Mouse (Mus musculus): ENCODE results near the gene Orai2. TPM values are rescaled to one million over a fixed set of nuclear protein-coding genes. Genes with fewer than 3 reads are reported as not detected.
"Not testable (repeated sequence)": the region's sequence is repeated elsewhere in the genome, so short reads cannot be mapped to it uniquely, and the experiment has no call there.

Orai2 gene
- total RNA-seq, 2 experiments from 2014 or later, result 57.1 to 60.1 TPM

DNA sequence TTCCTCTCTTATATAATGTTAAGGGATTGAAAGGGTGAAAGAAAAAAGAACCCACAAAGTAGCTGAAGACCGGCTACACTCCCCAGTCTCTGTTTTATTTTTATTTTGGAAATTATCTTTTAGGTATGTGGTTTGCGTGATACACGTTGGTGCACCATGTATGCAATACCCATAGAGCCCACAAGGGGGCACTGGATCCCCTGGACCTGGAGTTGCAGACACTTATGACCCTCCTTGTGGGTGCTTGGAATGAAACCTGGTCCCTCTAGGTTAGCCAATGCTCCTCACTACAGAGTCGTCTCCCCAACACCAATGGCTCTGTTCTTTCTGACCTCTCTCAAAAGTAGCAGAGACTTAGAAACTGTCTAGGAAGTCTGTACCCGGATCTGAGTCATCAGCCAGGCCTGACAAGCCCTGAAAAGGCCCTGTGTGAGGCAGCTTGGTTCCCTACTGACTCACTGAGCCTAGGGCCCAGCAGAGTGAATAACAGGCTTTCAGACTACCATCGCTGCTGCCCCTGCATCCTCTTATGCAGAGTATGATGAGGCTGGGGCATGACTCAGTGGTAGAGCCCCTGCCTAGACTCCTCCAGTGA, 27.3 kb downstream of the Orai2 start:
- intact Hi-C loops (cut with DNase I), result no loop called here

DNA sequence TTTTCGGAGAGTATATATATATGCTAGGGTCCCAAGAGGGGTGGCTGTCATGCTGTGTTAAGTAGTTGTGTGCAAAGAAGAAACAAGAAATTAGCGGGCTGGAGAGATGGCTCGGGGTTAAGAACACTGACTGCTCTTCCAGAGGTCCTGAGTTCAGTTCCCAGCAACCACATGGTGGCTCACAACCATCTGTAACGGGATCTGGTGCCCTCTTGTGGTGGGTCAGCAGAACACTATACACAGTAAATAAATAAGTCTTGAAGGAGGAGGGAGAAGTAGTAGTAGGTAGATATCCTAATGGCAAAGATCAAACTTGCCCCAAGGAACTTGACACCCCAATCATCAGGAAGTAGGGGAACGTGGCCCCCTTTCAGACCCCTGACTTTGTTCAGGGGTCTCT, 27.8 kb downstream of the Orai2 start:
- intact Hi-C loops (cut with DNase I), result loop anchor here (1.0 kb wide), 1 partner anchor 10 kb away; no protein-coding TSS in a partner anchor
- DNase-seq (ENCODE audit: low spot score in 2 of 2), result no peak

More for the DNA sequence above, 27.3 kb downstream of the Orai2 start:
- DNase-seq (ENCODE audit: low spot score in 2 of 2), result no peak

DNA sequence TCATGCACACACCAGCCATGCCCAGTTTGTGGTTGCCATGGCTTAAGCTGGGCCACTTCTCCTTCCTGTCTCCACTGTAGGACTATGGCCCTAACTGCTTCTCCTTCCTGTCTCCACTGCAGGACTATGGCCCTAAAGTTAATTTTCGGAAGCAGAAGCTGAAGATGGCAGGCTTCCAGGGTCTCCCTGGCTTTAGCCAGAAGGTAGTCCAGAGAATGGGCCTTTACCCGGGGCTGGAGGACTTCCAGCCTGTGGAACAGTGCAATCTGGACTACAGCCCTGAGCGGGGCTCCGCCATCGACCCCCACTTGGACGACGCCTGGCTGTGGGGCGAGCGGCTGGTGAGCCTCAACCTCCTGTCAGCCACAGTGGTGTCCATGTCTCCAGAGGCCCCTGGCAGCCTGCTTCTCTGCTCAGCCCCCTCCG, 30.4 kb downstream of the Orai2 start:
- DNase-seq (ENCODE audit: low spot score in 2 of 2), result peak in 1 of 2 experiments; percentile 29
- intact Hi-C loops (cut with DNase I), result no loop called here

DNA sequence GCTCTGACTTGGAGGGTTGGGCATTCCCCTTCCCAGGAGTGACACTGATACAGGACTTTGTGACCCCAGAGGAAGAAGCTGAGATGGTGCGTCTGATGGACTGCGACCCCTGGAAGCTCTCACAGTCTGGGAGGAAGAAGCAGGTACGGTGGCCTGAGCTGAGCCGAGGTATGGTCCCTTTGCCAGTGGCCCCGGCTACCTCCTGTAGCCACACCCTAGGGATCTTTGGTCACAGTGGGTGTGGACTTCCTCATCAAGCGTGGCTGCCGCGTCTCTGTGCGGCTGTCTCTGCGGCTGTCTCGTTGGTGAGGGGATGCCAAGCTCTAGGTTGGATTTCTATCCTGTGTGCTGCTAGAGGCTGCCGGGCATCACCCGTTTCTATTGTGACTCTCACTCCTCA, 31.1 kb downstream of the Orai2 start:
- DNase-seq (ENCODE audit: low spot score in 2 of 2), result no peak
- intact Hi-C loops (cut with DNase I), result no loop called here

DNA sequence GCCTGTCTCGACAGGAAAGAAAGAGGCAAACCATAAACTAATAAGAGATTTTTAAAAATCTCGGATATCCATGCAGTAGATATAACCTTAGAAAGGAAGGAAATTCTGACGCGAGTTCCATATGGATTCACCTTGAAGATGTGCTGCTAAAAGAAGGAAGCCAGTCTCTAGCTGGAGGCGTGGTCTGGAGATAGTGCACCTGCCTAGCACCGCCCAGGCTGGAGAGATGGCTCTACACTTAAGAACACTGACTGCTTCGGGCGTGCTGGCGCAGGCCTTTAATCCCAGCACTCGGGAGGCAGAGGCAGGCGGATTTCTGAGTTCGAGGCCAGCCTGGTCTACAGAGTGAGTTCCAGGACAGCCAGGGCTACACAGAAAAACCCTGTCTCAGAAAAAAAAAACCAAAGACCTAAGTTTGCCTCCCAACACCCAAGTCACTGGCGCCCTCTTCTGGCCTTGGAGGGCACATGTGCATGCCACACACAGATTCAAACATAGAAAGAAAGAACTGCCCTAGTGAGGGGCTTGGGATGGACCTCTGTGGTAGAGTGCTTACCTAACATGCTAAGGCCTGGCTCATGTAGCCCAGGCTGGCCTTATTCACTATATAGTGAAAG, 32.7 kb downstream of the Orai2 start:
- DNase-seq (ENCODE audit: low spot score in 2 of 2), result no peak
- intact Hi-C loops (cut with DNase I), result loop anchor here (2.0 kb wide), 2 partner anchors 33 to 49 kb away; partner anchors contain the start of gene Orai2

DNA sequence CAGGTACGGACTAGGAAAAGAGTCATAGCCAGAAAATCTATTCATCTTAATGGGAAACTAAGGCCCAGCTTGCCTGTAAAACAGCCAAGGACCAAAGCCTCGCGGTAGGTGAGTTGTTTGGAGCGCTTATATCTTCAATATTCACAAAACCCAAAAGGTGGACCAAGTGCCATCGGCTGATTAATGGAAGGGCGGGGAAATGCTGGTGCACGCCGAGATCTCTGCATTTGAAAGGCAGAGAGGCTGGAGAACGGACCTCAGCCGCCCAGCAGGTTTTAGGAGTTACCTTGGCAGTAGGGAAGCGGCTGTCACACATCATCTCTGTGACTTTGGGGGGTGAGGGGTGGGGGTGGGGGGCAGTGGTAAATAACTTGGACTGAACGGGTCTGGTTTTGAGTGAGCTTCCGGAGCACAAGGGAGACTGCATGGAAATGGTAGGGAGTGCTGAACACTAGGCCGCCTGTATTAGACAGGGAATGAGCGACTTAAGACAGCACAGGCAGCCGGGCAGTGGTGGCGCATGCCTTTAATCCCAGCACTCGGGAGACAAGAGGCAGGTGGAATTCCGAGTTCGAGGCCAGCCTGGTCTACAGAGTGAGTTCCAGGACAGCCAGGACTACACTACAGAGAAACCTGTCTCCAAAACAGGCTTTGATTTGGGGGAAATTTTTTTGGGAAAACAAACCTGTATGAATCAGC, 34.1 kb downstream of the Orai2 start:
- intact Hi-C loops (cut with DNase I), result loop anchor here (1.0 to 2.0 kb wide), 3 partner anchors 20 to 50 kb away; partner anchors contain the start of genes Orai2 and Polr2j
- no peak for DNase-seq (ENCODE audit: low spot score in 2 of 2)

DNA sequence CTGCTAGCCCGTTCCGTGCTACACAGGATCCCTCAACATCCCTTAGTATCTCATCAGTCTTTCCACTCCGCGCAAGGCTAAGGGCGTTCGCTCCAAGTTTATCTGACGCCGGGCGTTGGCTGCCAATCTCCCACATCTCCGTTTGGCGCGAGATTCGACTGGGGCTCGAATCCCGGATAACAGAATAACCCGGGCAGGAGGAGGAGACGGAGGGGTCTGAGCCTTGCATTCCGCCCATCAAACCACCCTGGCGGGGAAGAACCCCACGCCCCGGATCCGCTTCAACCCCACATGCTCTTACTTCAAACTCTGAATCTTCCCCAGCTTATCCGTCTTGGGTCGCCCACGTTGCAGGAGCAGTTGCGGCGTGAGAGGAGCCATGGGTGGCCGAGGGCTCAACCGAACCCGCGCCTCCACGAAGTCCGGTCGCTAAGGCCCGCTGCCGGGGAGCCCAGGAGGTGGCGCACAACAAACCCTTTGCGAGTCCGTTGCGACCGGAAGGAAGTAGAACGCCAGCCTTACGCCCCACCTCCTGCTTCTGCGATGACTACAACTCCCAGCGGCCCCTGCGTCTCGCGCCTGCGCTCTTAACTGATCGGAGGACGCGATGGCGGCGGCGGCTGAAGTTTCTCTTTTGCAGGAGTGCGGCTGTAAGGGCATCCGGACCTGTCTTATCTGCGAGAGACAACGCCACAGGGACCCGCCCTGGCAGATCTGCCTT, 34.8 kb downstream of the Orai2 start, which contains the start of the genes Lrwd1 and Alkbh4:
Lrwd1 (minus strand) TSS at position 504 of the 721 bp plus-strand sequence.
Alkbh4 (plus strand) TSS at position 576 of the 721 bp plus-strand sequence.
- peak; percentile 94 to 98 for DNase-seq (ENCODE audit: low spot score in 2 of 2)

DNA sequence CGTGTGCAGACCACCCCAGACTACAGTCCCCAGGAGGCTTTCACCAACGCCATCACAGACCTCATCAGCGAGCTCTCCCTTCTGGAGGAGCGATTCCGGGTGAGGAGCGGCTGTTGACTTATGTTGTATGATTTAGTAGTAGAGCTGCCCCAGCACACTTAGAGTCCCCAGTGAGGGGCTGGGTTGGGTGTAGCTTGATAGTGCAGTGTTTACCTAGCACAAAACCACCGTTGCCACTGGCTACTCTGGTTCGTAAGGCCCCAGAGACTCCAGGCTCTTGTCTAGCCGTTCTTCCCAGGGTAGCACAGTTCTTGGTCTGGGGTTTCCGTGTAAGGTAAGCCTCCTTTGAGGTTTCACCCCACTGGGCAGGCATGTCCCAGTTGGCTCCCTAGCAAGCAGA, 48.3 kb downstream of the Orai2 start:
- intact Hi-C loops (cut with DNase I), result no loop called here
- no peak for DNase-seq (ENCODE audit: low spot score in 2 of 2)

More for the DNA sequence above, 34.8 kb downstream of the Orai2 start, which contains the start of the genes Lrwd1 and Alkbh4:
- intact Hi-C loops (cut with DNase I), result loop anchor here (1.0 to 2.0 kb wide), 3 partner anchors 19 to 51 kb away; partner anchors contain the start of genes Orai2 and Polr2j

DNA sequence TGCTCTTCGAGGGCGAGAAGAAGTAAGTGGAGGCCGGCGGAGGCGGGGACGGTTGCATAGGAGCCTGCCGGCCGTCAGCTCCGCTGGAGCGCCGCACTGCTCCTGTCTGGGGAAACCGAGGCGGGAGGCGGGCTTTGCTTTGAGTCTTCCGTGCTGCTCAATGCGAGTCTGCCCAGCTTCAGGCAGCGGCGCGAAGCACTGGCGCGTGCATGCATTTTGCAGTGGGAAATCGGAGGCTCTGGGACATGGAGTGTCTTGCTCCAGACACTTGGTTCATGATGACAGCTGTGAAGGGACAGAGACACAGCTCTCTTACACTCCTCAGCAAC, 53.8 kb downstream of the Orai2 start:
- no peak for DNase-seq (ENCODE audit: low spot score in 2 of 2)
- intact Hi-C loops (cut with DNase I), result loop anchor here (1.0 kb wide), 1 partner anchor 20 kb away; the partner anchor contains the start of genes Alkbh4 and Lrwd1

DNA sequence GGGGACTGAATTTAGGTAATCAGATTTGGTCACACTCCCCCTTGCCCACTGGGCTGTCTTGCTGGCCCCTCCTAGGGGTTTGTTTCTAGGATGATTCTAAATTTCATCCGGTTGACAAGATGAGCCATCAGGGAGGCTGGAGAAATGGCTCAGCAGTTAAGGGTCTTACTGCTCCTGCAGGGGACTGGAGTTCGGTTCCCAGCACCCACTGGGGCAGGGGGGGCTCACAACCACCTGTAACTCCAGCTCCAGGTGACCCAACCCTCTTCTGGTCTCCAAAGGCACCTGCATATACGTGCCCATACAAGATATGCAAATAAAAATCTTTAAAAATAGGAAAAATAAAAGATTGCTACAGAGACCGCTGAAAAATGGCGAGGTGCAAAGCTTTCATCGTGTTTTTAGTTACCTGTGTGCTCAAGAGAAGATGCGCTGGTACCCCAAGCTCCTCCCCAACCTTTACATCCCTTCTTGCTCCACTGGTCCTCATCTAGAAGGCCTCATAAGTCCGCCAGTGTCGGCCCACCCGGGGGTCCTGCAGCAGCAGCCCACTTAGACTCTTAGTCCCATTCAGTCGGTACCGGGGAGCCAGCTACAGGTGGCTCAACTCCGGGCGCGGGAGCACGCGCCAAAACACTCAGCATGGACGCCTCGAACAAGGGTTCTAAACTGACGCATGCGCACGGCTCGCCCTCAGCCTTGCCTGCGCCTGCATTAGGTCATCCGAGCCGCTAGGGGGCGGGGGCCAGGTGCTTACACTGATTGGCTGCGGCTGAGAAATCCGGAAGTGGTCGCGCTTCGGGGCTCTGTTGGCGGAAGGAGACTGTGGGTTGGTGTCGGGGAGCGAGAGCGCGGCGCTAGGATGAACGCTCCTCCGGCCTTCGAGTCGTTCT, 54.4 kb downstream of the Orai2 start, which contains the start of gene Polr2j:
Polr2j (plus strand) TSS at position 741 of the 893 bp plus-strand sequence.
- intact Hi-C loops (cut with DNase I), result loop anchor here (1.0 kb wide), 1 partner anchor 20 kb away; the partner anchor contains the start of genes Alkbh4 and Lrwd1

DNA sequence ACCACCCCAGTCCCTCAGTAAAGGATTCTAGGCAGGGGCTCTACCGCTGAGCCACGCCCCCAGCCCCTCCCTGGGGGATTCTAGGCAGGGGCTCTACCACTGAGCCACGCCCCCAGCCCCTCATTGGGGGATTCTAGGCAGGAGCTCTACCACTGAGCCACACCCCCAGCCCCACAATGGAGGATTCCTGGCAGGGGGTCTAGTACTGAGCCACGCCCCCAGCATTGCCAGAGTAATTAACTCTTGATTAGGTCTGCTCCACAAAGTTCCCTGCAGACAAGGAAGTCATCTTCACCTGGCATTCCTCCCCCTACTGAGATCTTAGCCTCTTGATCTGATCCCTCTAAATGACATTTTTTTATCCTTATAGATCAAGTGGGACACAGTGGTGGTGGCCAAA, 57.0 kb downstream of the Orai2 start:
- intact Hi-C loops (cut with DNase I); DNase-seq (ENCODE audit: low spot score in 2 of 2): not testable (repeated sequence)

More for the DNA sequence above, 54.4 kb downstream of the Orai2 start, which contains the start of gene Polr2j:
- peak; percentile 97 to 98 for DNase-seq (ENCODE audit: low spot score in 2 of 2)

DNA sequence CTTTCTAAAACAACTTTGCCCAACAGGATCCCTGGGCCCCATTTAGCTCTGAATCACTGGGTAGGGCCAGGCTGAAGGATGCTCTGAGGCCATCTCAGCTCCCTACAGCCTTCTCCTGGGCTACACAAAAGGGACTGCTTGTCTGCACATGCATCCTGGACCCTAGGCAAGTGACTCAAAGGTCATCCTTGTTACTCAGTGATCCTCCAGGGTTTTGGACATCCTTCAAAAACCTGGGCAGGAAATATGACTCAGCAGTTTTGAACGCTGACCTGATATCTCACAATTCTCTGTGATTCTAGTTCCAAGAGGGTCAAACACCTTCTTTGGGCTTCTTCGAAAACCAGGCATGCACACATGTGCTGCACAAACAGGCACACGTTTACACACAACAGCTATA, 61.5 kb downstream of the Orai2 start:
- intact Hi-C loops (cut with DNase I), result no loop called here
- no peak for DNase-seq (ENCODE audit: low spot score in 2 of 2)

DNA sequence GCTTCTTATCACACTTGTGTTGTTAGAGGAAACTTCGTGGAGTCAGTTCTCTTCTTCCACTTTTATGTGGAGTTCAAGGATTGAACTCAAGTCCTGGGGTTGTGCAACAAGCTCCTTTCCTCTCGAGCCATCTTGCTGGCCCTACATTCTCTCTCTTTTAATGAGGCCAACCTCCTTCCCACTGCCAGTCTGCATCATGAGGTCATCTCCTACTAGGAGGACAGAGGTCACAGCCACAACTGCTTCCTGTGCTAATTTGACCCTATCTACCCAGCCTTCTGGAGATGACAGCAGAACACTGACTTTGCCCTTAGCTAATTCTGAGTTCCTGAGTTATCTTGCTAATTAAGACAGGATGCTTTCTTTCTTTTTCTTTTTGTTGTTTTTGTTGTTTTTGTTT, 62.0 kb downstream of the Orai2 start:
- intact Hi-C loops (cut with DNase I), result no loop called here
- no peak for DNase-seq (ENCODE audit: low spot score in 2 of 2)

DNA sequence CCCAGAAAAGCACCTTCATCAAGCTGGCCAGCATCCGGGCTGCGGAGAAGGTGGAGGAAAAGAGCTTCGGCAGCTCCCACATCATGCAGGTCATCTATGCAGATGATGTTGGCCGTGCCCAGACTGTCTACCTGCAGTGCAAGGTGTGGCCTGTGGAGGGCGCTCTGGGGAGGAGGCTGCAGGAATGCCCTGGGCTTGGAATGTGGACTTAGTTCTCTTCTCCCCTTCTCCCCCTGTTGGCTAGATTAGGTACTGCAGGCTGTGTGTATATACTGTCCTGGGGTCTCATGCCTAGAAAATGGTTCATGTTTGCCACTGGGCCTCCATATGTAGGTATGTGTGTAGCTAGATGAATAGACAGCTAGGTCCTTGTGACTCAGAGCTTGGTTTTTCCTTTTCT, 66.0 kb downstream of the Orai2 start:
- intact Hi-C loops (cut with DNase I), result no loop called here
- no peak for DNase-seq (ENCODE audit: low spot score in 2 of 2)

DNA sequence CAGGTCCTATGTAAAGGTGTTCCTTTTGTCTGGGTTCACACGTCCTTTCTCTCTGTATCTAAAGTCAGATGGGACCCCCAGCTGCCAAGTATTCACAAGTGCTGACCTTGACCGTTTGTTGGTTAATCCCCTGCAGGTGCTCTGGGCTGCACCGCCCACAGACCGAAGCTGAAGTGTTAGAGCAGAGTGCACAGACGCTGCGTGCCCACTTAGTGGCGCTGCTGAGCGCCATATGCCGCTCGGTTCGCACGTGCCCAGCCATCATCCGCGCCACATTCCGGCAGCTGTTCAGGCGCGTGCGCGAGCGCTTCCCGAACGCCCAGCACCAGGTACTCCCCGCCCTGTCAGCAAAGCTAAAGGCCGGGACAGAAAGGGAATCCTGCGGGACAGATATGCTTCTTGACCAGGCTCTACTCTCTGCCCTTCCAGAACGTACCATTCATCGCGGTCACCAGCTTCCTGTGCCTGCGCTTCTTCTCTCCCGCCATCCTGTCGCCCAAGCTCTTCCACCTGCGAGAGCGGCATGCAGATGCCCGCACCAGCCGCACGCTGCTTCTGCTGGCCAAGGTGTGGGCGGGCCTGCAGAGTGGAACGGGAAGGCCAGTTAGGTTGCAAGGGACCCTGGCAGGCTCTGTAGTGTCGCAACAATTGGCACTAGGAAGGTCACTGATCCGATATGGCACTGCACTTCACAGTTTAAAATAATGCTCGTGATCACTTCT, 68.3 kb downstream of the Orai2 start:
- intact Hi-C loops (cut with DNase I), result no loop called here
- DNase-seq (ENCODE audit: low spot score in 2 of 2), result peak; percentile 76 to 80

DNA sequence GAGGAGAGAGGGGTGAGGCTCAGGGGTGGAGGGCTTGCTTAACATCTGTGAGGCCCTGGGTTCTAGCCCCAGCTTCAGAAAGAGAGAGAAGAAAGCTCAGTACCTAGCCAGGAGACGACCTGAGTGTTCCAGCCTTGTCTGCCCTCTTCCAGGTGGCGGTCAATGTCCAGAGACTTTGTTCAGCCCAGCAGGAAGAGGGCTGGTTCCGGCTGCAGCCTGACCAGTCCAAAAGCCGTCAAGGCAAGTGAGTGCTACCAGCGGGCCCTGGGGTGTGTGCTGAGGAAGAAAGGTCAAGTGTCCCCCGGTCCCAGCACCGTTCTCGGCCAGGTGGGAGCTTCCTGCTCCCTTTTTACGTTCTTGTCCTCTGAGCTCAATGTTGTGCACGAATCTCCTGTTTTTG, 72.0 kb downstream of the Orai2 start:
- intact Hi-C loops (cut with DNase I), result loop anchor here (10.0 kb wide), 1 partner anchor 496 kb away; no protein-coding TSS in a partner anchor
- DNase-seq (ENCODE audit: low spot score in 2 of 2), result no peak
